28 mouse cellular contexts compared by ENCODE assay signal in the genomic region with DNA sequence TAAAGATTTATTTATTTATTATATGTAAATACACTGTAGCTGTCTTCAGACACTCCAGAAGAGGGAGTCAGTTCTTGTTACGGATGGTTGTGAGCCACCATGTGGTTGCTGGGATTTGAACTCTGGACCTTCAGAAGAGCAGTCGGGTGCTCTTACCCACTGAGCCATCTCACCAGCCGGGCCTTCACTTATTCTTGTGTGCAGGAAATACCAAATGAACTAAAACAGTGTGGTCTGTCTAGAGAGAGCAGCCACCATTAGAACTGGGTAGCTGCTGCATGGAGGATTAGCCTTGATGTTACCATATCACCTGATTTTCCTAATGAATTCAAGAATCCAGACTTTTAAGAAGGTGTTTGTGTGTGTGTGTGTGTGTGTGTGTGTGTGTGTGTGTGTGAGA. TPM values are rescaled to one million over a fixed set of nuclear protein-coding genes. Genes with fewer than 3 reads are reported as not detected.
"Had no signal": no experiment of that assay in that cellular context is flagged by ENCODE, and none has a peak within 500 bp of the region (broad histone marks: within the 10 kb centered on the region; RNA-seq: fewer than 3 reads in every experiment).

No protein-coding gene starts in this region.

RNA-seq across cellular contexts. Expression of a gene that starts 27.4 kb away (rescaled TPM):
- total RNA-seq: common myeloid progenitor, adult 5-6 weeks; forebrain, postnatal 0 days; gastrocnemius, adult 18-20 months; gastrocnemius, adult 2 months; gastrocnemius, adult 8-10 months; gastrocnemius, postnatal 10 days; gastrocnemius, postnatal 14 days; gastrocnemius, postnatal 25 days; gastrocnemius, postnatal 36 days; gastrocnemius, postnatal 4 days; granulocyte monocyte progenitor cell, adult 5-6 weeks; heart, adult 18-20 months; heart, adult 2 months; heart, adult 8-10 months had no signal
- polyA plus RNA-seq: cortical plate, adult 2 months; embryonic facial prominence, embryonic 10.5 days; embryonic facial prominence, embryonic 11.5 days; embryonic facial prominence, embryonic 12.5 days; erythroblast, embryonic 14.5 days; forebrain, embryonic 10.5 days; forebrain, embryonic 11.5 days; forebrain, embryonic 12.5 days; forebrain, embryonic 13.5 days; forebrain, embryonic 14.5 days; forebrain, embryonic 15.5 days; forebrain, embryonic 16.5 days; forebrain, postnatal 0 days; frontal cortex, adult 2 months; heart, adult 2 months; heart, embryonic 10.5 days had no signal
